Mouse (Mus musculus) liver, adult 2 months (tissue): ENCODE measurements at regions not wholly inside any gene's neighbourhood (a gene's known extent, or its start where the extent isn't known, plus 50 kb on each side); places are given as distances from the start of the nearest gene placed in this dataset.
A peak's percentile ranks its signal among the peaks of the same experiment; 100 is the strongest.

Source experiments
- DNase-seq: peaks from one replicate; pipeline ENCODE4 v3.0.0-alpha.2; 2011; ENCODE audit warnings: low read depth, low spot score; ENCODE audit errors: extremely low read depth
- H3K27ac ChIP-seq: fragments of 200-500 bp; replicated peaks from 2 replicates; pipeline ENCODE4 v1.5.1; 2012; ENCODE audit warnings: low read depth, mild to moderate bottlenecking, control low read depth, inconsistent platforms, low read length; ENCODE audit not compliant: insufficient read depth
- H3K27me3 ChIP-seq: fragments of 200-500 bp; 2 replicates; pipeline ENCODE4 v1.6.1; 2012; ENCODE audit warnings: mild to moderate bottlenecking, moderate library complexity, low read length, inconsistent platforms; ENCODE audit not compliant: control insufficient read depth, insufficient read depth
- H3K36me3 ChIP-seq: fragments of 200-500 bp; 2 replicates; pipeline ENCODE4 v1.6.1; 2012; ENCODE audit warnings: low read length, inconsistent platforms; ENCODE audit not compliant: control insufficient read depth, insufficient read depth
- H3K4me1 ChIP-seq: fragments of 200-500 bp; 2 replicates; pipeline ENCODE4 v1.6.1; 2011; ENCODE audit warnings: low read length; ENCODE audit not compliant: control insufficient read depth, insufficient read depth
- H3K4me3 ChIP-seq: fragments of 200-500 bp; 2 replicates; pipeline ENCODE4 v1.5.1; 2011; ENCODE audit warnings: low read depth, mild to moderate bottlenecking, control low read depth, low read length, moderate library complexity; ENCODE audit not compliant: insufficient read depth
- H3K79me2 ChIP-seq: fragments of 200-500 bp; 2 replicates; pipeline ENCODE4 v1.6.1; 2012; ENCODE audit warnings: inconsistent platforms, mild to moderate bottlenecking, low read length, moderate library complexity; ENCODE audit not compliant: control insufficient read depth, insufficient read depth
- H3K9ac ChIP-seq: fragments of 200-500 bp; 2 replicates; pipeline ENCODE4 v1.6.1; 2012; ENCODE audit warnings: low read depth, mild to moderate bottlenecking, control low read depth, inconsistent platforms, low read length
- CTCF ChIP-seq: fragments of 200-500 bp; IDR thresholded peaks from 2 replicates; pipeline ENCODE4 v1.5.1; 2011; ENCODE audit warnings: low read depth, low read length, control low read depth
- POLR2A ChIP-seq: fragments of 200-500 bp; IDR thresholded peaks from 2 replicates; pipeline ENCODE4 v1.6.1; 2011; ENCODE audit warnings: low read length, control low read depth; ENCODE audit not compliant: insufficient read depth; ENCODE audit errors: extremely low read depth
- WGBS: fragments of 180-500 bp; shearing (Covaris S2); methylation state at CpG from one replicate; pipeline ENCODE4 v1.1.7; 2018; 5-methylcytosine and 5-hydroxymethylcytosine counted together

DNA sequence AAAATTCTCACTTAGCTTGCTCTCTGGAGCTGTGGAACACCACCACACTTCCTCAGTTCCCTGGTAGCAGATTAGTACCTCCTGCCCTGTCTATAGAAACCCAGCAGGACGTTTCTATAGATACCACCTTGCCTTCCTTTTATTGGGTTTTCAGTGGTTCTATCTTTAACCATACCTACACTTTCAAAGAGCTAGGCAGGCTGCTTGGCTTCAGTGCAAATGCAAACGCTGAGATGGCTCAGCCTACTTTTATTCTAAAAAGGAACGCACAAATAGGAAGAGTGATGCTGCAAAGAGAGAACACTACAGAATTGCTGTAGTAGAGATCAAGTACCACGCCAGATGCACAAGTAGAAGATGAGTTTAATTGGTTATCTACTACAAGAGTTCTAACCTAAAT, 120.9 kb upstream of the Ifne start:
- 85% methylated on average over 4 of the region's 4 CpGs for WGBS
- no peak overlapping the region for H3K4me3 ChIP-seq
- DNase-seq, result no peak
- TF ChIP-seq CTCF (no peak), POLR2A (no peak)
- no peaks in the 10 kb centered on the region for H3K36me3 ChIP-seq
- H3K27ac ChIP-seq, result no peak overlapping the region
- no peaks in the 10 kb centered on the region for H3K4me1 ChIP-seq
- H3K27me3 ChIP-seq, result no peaks in the 10 kb centered on the region
- H3K79me2 ChIP-seq, result no peaks in the 10 kb centered on the region
- no peak overlapping the region for H3K9ac ChIP-seq

DNA sequence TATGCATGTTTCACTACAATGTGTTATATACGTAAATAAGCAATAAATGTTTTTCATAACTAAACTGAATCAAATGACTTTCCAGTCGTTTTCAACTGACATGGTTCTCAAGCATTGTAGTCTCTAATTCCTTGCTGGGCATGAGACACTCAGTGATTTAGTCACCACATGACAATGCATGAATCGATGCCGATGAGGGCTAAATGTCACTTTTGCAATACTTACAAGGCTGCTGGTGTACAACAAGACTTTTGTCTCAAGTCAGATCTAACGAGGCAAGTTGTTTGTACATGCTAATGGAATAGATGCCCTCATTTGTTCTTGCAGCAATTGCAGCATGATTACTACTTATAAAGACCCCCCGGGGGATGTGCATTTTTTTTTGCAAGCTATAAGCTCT, 120.2 kb upstream of the Ifne start:
- no peak overlapping the region for H3K9ac ChIP-seq
- H3K36me3 ChIP-seq, result no peaks in the 10 kb centered on the region
- WGBS, result 83% methylated on average over 6 of the region's 6 CpGs
- no peak overlapping the region for H3K27ac ChIP-seq
- no peak for DNase-seq
- no peaks in the 10 kb centered on the region for H3K27me3 ChIP-seq
- TF ChIP-seq CTCF (no peak), POLR2A (no peak)
- no peaks in the 10 kb centered on the region for H3K79me2 ChIP-seq
- H3K4me3 ChIP-seq, result no peak overlapping the region
- no peaks in the 10 kb centered on the region for H3K4me1 ChIP-seq

DNA sequence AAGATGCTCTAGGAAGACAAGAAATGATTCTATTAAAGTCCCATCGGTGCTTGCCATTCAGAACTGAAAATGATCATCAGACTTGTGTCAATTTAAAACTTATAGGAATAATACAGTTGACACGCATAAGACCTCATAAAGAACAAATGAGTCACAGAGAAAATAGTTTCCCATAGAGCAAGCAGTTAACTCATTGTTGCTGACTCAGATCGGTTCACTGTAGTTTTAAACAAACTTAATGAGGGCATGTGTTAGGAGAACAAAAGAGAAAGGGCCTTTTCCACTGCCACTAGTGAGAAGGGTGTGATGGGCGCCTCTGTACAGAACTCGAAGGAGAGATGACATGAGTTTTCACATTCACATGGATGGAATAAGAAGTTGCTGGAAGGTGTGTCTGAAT, 118.3 kb upstream of the Ifne start:
- Histone ChIP-seq H3K27ac (no peak overlapping the region), H3K4me3 (no peak overlapping the region), H3K27me3 (no peaks in the 10 kb centered on the region), H3K4me1 (no peaks in the 10 kb centered on the region), H3K36me3 (no peaks in the 10 kb centered on the region), H3K9ac (no peak overlapping the region), H3K79me2 (no peaks in the 10 kb centered on the region)
- TF ChIP-seq POLR2A (no peak), CTCF (no peak)
- DNase-seq, result no peak
- WGBS, result 90% methylated on average over 5 of the region's 5 CpGs

DNA sequence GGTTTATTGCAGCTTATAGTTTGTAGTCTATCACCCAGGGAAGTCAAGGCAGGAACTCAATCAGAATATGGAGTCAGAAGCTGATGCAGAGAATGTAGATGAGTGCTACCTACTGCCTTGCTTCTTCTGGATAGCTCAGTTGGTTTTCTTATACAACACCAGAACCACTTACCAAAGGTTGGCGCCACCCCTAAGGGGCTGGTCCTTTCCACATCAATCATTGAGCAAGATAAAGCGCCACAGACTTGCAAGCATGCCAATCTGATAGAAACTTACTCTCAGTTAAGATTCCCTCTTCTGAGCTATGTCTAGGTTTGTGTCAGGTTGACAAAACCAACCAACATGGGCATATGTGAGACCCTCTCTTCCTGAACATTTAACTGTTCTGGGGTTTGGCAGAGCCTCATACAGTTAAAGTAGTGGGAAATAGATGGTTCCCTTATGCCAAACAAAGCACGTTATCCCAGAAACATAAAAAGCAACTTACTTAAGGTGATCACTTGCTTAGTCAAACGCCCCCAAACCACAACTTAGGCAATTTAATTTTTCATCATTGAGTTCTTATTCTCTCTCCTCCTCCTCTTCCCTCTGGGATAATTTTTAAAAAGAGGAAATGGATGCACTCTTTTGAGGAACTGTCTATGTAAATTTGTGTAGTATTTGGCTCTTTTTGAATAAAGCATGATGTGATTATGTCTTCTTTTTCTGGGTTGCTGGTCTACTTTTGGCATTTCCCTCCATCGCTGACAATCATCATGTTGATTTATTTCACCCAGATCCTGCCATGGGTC, 115.3 kb upstream of the Ifne start:
- DNase-seq, result peak; percentile 50

DNA sequence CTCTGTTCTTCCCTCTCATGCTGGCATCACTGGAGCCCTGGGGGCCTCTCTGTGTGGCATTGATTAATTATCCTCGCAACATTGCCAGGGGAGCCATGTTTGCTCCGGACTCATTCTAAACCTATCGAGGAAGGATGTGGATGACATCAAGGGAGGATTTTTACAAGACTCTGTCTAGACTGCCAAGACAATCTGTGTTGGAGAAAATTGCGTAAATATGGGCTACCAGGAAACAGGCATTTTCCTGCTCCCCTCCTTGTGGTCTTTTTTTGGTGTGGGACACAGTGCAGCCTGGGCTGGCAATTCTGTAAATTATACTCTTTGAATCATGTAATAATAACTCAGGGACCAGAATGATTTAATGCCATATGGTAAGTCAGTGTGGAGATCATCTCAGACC, 114.5 kb upstream of the Ifne start:
- TF ChIP-seq POLR2A (no peak), CTCF (no peak)
- H3K27me3 ChIP-seq, result no peaks in the 10 kb centered on the region
- H3K79me2 ChIP-seq, result no peaks in the 10 kb centered on the region
- H3K36me3 ChIP-seq, result no peaks in the 10 kb centered on the region
- no peak for DNase-seq
- H3K4me3 ChIP-seq, result no peak overlapping the region
- no peak overlapping the region for H3K27ac ChIP-seq
- no peaks in the 10 kb centered on the region for H3K4me1 ChIP-seq
- 77% methylated on average over 4 of the region's 4 CpGs for WGBS
- no peak overlapping the region for H3K9ac ChIP-seq

More for the DNA sequence above, 115.3 kb upstream of the Ifne start:
- H3K9ac ChIP-seq, result no peak overlapping the region
- H3K27me3 ChIP-seq, result no peaks in the 10 kb centered on the region
- H3K27ac ChIP-seq, result no peak overlapping the region
- no peak for TF ChIP-seq POLR2A
- TF ChIP-seq CTCF, result no peak
- H3K4me3 ChIP-seq, result no peak overlapping the region
- H3K79me2 ChIP-seq, result no peaks in the 10 kb centered on the region
- no peaks in the 10 kb centered on the region for H3K4me1 ChIP-seq
- no peaks in the 10 kb centered on the region for H3K36me3 ChIP-seq
- WGBS, result 75% methylated on average over 5 of the region's 5 CpGs

DNA sequence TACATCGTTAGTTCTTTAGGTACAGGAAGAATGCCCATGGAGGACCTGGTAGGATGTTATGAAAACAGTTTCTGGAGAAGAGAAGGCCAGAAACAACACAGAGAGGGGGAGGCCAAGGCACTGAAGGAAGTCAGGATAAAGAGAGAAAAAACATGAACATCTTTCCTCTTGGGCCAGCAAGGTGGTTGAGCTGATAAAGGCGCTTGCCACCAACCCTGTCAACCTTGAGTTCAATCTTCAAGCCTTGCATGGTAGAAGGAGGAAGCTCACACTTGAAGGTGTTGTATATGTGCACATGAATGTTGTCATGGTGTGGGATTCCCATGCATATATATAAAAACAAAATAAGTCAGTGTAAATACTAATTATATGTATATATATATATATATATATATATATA, 112.5 kb upstream of the Ifne start:
- DNase-seq, result no peak
- Histone ChIP-seq H3K4me3 (no peak overlapping the region), H3K9ac (no peak overlapping the region), H3K27me3 (no peaks in the 10 kb centered on the region), H3K27ac (no peak overlapping the region), H3K36me3 (no peaks in the 10 kb centered on the region), H3K79me2 (no peaks in the 10 kb centered on the region), H3K4me1 (no peaks in the 10 kb centered on the region)
- TF ChIP-seq POLR2A (no peak), CTCF (no peak)
- WGBS, result 85% methylated on average over 2 of the region's 2 CpGs
